Mouse (Mus musculus) layer of hippocampus, postnatal 14 days (tissue): ENCODE results near the gene Phb. TPM values are rescaled to one million over a fixed set of nuclear protein-coding genes. Genes with fewer than 3 reads are reported as not detected.

Experiments used
- DNase-seq, 2 experiments: peaks; one replicate each; pipeline ENCODE4 v3.0.0; 2021 to 2022; ENCODE audit warnings: low spot score in 2 of 2, mixed read lengths in 1 of 2
- long read RNA-seq, 2 experiments: library from polyadenylated mRNA; stranded (forward); transcript quantifications; one replicate each; pipeline ENCODE4 v2.0.0; 2021
- total RNA-seq, 2 experiments: library from RNA; stranded (reverse); gene quantifications; 2 replicates each; pipeline ENCODE4 v1.2.3; 2021

Gene Phb
- total RNA-seq, result 100 to 1,000 TPM in 1 of 2 experiments, 10 to 100 TPM in 1; 88.1 to 119 TPM
- long read RNA-seq, experiment 1, transcript Phb-204 (7 exons, 1,799 nt), result major isoform, 118 of 130 reads
- long read RNA-seq, experiment 1, partial matches to known transcripts, result 7 of 130 reads
- long read RNA-seq, experiment 1, other reads (novel, unspliced or antisense), result 5 of 130 reads
- long read RNA-seq, experiment 2, transcript Phb-204 (7 exons, 1,799 nt), result major isoform, 212 of 229 reads
- long read RNA-seq, experiment 2, partial matches to known transcripts, result 9 of 229 reads
- long read RNA-seq, experiment 2, other reads (novel, unspliced or antisense), result 8 of 229 reads

DNA sequence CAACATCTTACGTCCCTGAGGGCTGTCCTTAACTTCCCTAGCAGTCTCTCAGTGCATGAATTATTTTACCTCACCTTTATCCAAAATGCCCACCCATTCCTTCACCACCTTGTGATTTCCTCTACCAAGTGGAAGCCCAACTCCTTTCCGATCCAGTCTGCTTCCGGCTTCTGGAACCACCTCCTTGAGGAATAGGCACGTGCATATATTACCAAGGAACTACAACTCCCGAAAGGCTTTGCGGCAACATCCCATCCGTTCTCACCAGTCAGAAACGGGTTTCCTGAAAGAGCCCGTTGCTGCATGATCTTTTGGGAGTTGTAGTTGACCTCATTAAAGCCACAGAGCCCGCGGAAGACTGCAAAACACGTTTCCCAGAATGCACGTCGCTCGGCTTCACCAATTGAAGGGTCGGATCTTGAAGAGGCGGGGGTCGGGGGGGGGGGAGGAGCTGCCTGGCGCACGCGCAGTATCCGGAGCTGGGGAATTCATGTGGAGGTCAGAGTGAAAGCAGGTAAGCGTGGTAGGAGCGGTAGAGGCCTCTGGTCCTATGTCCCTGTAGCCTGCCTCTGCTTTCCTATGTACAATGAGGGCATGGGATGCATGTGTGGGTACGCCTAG, at the start of gene Phb:
Gene Phb, plus strand, starts transcription at position 429 of the 621 bp plus-strand sequence.
- DNase-seq, result peak; percentile 87 to 99

DNA sequence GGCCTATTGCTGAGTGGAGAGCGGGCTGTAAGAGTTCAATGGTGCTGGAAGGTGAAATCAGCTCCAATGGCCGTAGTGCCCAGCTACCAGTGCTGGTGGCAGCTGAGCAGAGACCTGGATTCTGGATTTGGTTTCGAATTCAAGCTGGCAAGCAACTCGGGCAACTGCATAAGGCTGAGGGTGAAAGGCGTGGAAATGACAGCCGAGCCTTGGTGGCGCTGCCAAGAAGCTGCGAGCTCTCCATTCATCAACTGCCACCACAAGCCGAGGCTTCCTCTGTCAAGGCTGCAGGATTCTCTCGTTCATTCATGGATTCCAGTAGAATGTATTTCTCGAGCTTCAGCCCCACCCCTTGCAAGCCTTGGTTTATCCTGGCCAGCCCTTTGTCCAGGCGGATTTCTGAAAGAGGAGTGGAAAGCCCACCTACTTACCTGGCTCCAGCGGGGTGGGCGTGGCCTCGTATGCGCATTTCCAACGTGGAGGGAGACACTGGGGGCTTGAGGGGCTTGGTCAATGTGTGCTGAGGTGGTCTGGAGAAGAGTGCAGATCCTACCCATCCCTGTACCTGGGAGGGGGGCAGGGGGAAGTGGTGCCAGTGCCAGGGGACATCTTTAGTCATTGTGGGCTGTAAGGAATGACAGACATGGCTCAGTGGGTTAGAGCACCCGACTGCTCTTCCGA, 48.8 kb upstream of the Phb start:
- peak; percentile 37 to 63 for DNase-seq

DNA sequence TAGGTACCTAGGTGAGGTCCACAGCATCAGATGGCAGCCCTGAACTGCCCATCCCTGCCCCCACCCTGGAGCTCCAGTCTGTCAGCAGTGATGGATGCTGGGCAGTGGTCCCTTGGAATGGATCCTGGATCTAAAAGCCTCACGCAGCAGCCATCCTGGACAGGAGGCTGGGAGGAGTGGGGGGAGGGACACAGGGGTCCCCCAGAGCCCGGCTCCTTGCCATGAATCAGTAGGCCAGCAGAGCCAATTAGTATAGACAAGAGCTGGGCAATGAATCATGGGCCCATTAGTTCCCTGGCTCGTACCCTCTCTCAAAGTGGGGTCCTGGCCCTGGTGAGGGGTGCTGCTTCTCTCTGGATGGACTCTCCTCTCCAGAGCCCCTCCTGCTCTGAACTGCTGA, 47.7 kb upstream of the Phb start:
- peak in 1 of 2 experiments; percentile 32 for DNase-seq

DNA sequence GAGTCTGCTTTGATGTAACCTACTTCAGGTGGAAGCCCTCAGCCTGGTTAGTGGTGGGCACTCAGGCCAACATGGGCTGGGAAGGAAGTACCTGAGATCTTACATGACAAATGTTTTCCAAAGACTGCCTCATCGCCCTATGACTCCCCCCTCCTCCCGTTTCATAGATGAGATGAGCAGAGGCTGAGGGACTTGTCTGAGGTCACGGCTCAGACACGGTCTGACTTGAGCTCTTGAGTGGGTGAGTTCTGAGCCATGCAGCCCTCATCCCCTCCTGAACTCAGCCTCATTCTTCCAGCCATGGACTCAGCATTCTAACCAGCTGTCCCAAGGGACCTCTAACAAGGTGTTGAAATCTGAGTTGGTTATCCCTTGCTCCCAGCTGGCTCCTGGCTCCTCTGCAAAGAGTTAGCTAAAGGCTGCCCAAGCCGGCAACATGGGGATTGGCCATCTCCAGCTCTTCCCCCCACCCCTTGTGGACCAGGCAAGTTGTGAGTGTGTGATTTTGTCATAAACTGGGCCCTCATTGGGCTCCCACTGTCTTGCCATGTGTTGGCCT, 46.8 kb upstream of the Phb start:
- DNase-seq, result no peak

DNA sequence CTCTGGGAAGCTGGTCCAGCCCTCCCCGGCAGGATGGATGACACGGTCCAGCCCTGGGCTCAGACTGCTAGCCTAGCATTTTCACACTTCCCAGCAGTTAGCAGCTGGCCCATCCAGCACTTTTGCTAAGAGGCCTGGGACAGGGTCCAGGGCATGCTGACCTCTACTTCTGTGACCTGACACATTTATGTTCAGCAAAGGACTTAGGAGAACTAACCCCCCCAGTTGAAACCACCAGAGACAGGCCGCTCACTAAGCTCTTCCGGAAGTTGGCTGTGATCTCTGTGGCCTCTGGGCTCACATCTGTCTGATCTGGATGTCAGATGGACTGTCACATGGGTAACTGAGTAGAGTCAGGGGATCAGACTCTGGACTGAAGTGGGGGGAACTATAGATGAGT, 45.7 kb upstream of the Phb start:
- no peak for DNase-seq

DNA sequence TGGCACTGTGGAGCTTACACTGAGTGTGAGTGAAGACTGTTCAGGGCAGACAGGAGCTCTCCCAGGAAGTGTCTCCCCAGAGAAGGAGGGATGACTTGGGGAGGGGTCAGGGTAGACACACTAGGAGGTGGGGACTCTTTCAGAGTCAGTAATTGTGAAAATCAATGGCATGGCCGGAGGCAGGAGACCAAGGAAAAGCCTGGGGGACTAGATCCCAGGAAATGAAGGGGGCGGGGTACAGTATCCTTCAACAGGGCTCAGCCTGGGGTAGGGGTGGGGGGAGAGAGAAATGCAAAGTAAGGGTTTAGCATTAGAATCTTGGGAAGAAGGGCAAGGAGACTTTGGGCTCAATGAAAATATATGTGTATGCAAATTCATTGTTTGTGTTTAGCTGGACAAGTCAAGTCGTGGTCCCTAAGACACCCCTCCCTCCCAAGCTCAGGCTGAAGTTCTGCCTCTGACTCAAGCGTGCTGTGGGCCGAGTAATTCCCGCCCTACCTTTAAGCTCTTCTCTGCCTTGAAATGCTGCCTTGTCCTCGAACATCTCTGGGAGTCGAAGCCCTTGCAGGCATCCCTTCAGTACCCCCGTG, 45.1 kb upstream of the Phb start:
- DNase-seq, result no peak

DNA sequence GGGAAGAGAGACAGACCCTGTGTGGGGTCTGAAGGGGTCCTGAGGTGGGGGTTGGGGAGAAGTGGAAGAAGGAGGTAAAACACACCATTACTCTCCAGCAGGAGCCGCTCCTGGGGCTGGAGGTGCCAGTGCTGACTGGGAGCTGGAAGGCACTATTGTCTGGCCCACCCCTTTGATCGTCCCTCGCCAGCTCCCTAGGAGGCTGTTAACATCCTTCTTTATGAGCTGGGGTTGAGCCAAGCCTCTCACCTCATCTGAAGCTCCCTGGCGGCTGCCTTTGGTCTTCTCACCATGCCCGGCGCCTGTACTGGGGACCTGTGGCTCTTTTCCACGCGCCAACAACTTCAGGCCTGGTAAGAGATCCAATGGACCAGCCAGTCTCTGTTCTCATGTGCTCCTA, 44.3 kb upstream of the Phb start:
- no peak for DNase-seq

DNA sequence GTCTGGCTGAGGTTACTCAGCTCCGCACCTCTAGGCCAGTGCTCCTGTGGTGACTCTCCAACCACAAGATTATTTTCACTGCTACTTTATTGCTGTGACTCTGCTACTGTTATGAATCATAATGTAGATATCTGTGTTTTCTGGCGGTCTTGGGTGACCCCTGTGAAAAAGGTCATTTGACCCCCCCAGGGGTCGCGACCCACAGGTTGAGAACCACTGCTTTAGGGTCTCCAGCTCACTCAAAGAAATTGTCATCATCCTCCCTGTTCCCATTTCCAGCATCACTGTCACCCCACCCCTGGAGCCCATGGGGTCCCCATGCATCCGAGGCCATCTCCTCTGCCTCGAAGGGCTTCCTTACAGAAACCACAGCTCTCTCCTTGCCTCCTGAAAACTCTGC, 36.2 kb upstream of the Phb start:
- no peak for DNase-seq

DNA sequence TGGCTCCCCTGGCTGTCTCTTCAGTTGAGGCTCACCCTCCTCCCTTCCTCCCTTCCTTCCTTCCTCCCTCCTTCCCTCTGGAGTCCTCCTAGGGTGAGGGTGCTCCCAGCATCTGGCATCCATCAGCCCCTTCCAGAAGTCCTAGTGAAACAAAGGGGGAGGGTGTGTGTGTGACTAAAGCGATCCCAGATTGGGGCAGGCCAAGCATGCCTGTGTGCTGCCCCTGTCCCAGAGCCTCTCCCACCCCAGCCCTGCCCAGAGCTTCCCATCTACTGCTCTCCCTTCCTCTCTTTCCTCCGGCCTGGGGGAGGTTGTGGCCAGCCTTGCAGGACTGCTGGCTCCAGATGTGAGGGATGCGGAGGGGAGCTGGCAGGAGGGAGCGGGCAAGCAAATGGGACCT, 35.5 kb upstream of the Phb start:
- no peak for DNase-seq

DNA sequence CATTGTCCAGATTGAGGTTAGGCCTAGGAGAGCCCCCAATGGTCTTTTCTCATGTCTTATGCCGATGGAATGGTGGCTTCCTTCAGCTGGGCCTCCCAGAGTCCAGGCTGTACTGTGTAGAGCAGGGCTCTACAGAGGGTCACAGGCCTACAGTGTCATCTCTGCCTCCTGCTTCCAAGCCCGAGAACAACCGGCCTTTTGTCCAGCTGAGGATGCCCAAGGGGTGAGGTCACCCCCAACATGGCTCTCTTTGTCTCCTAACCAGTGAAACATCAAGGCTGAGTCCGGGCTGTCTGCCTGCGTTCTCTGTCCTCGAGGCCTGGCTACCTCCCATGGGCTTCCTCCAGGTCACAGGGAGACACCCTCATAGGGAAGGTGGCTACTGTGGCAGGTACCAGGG, 34.3 kb upstream of the Phb start:
- DNase-seq, result no peak

DNA sequence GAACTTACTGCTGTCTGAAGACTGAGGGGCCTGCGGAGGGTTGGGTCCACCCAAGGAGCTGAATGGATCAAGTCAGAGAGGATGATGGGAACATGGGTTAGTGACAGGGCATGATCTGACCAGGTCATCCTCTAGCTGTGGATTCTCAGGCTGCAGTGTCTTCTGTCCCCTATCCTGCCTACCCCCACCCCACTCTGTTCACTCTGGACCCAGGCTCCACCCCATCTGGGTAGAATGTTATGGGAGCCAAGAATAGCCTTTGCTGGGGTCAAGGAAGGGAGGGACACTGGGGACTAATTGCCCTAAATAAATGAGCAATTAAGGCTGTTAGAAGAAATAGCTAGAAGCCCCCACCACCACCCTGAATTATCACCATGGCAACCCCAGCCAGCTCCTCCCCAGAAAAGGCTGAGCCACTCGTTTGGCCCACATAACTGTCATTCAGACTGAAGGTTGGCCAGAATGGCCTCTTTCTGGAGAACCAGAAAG, 33.2 kb upstream of the Phb start:
- DNase-seq, result no peak

DNA sequence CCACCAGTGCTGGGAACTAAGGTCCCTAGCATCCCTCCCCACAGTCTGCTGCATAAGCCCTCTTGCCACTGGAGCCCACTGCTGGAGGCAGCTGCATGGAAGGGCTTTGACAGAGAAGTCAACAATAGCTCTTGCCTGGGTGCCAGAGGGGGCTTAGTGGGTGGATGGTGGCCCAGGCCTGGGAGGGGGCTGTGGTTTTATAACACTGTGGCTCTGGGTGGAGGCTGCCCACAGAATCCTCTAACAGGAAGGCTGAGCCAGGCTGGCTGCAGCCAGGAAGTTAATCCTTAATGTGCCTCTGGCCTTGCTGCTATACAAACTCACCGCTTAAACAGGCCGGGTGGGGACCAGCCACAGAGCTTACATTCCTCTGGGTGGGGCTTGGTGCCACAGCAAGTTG, 31.7 kb upstream of the Phb start:
- DNase-seq, result no peak

DNA sequence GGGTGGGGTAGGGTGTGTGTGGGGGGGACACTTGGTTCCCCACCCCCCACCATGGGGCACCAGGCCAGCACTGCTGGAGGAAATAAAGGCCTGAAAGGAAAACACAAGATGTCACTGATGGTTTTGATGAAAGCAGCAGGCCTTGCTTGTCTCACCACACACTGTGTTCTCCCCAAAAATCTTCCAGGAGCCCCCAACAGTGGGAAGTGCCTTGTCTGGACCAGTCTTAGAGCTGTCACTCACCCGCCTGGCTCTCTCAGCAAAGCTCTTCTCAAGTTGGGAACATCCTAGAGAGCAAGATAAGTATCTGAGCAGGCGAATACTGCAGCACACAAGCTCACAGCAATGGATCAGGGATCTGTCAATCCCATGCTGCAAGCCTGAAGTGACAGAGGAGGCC, 26.0 kb upstream of the Phb start:
- no peak for DNase-seq

DNA sequence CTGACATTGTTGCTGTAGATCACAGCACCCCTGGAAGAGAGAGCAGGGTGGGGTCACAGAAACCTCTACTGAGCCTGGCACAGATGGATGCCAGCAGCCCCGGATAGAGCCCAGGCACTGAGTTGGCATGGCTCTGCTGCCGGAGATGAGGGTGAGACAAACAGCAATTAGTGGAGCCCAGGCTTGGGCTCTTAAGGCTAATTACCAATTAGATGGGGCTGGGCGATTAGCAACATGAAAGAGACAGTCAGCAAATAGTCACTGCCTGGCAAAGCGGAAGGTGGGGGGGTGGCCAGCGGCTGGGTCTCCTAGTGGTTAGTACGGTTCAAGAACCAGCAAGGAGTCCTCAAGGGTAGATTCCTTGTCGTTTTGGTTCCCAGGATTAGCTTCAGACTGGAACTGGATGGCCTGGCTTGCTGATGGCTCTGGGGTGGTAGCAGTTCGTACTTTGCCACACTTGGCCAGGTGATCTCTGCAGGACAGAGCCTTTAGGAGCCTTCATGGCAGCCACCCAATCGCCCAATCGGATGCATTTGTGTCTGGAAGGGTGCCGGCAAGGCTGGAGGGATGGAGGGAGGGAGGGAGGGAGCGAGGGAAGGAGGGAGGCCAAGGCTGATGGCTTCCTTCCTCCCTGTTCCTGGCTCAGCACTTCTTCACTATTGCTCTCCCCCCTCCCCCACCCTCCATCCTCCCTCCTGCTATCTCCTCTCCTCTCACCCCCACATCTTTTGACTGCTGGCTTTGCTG, 24.1 kb upstream of the Phb start:
- DNase-seq, result peak; percentile 25 to 68

DNA sequence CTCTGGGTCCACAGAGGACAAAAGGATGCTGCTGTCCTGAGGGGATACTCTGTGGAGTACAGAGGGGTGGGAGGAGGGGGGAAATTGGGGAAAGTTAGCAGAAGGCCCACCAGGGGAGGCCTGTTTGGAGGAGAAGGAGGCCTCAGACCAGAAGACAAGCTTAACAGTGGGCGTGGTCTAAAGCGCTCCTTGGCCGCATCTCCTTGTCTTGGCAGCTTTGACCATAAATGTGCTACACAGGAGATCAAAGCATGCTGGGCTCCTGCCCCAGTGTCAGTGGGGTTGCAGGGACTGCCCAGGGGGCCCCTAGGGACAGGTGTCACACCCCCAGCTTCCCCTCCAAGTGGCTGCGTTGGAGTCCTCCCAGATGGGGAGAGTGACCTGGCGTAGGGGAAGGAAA, 22.9 kb upstream of the Phb start:
- DNase-seq, result no peak

DNA sequence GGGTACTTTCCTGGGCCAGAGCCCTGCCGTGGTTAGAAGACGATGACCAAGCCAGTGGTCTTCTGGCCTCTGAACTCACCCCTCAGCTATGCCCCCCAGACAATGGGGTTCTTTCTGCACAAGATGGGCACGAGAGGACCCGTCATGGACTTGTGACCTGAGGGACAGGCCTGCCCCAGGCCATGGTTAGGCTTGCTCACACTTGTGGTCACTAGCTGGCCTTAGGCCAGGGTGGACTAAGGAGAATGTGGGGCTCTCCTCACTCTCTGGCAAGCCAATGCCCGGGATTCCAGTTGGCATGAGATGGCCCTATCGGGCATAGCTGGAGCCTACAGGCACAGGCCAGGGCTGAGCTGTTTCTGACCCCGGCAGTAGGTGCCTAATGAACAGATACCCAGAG, 22.4 kb upstream of the Phb start:
- no peak for DNase-seq

DNA sequence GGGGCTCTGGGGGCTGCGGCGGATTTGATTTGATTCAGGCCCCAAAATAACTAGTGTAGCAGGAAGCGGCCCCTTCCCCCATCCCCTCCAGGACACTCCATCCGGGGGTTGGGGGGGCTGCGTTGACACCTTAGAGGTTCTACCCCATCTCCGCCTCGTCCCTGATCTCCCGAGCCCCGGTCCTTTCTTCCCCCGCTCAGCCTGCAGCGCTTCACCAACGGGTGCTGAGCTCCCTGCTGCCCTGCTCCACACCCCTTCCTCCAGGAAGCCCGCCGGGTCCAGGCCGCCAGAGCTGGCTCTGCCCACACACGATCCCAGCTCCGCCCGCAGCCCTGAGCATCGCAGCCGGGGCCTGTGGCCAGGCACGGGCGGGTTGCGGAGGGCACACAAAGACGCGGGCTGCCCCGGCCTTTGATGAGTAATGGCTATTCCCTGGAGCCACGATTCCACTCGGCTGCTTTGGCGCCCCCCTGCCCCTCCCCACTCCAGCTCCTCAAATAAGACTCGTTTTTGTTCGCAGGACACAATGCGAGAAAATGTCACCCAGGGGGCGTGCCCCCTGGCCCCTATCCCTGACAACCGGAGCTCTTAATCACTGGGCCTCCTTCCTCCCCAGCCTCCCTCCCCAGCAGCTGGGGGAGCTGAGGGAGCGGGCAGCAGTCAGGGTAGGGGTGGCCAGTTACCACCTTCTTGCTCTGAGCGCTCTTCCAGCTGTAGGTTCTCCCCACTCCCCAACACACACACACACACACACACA, 21.2 kb upstream of the Phb start:
- DNase-seq, result no peak

DNA sequence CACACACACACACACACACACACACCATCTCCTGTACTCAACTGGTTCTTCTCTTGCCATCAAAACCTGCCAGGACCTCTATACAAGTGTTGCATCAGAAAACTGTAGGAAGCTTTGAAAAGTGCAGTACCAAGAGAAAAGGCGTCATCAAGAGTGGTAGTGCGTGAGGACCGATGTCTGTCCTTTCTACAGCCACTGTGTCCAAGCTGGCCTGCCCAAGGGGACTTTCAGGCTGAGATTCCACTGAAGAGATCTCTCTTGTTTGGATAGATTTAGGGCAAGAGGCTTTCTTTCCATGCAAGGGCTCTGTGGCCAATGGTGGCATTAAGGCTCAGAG, 20.6 kb upstream of the Phb start:
- DNase-seq, result no peak

DNA sequence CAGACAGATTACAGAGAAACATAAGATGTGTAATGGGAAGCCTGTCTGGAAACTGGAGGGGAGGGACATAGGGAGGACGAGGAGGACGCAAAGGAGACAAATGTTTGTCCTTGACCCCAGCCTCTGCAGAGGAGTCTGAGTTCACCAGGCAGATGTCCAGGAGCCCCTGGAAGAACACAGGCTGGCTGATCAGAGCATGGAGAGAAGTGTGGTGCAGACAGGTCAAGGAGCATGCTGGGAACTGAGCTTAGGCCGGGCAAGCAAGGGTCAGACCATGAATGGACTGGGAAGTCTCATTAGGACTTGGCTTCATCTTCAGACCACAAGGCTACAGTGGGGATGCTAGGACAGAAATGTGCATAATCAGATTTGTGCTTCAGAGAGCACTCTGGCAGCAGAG, 19.0 kb upstream of the Phb start:
- DNase-seq, result no peak

DNA sequence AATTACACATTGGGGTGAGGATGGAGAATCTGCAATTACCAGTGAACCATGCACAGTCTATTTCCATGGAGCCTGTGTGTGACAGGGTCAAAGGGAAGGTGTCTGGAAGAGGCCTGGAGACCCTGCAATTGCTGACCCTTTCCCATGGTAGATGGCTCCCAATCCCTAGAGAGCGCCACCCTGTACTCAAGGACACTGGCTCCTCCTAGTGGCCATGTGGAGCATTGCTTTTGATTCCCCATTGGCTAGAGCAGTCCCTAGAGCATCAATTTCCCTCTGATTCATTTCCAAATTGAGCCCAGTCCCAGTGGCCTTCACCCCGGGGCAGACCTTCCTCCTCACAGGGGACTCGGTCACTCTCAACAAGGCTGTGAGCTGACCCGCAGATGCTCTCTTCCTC, 17.9 kb upstream of the Phb start:
- peak; percentile 75 to 83 for DNase-seq
